Mouse (Mus musculus) thymus, postnatal 36 days (tissue): ENCODE data around the gene Zfp809.
A peak's percentile ranks its signal among the peaks of the same experiment; 100 is the strongest.
"Not testable (repeated sequence)": the region's sequence is repeated elsewhere in the genome, so short reads cannot be mapped to it uniquely, and the experiment has no call there.

Source experiments
- DNase-seq, 2 experiments: peaks; one replicate each; pipeline ENCODE4 v3.0.0; 2022; ENCODE audit warnings: mixed read lengths in 2 of 2

The Zfp809 gene

DNA sequence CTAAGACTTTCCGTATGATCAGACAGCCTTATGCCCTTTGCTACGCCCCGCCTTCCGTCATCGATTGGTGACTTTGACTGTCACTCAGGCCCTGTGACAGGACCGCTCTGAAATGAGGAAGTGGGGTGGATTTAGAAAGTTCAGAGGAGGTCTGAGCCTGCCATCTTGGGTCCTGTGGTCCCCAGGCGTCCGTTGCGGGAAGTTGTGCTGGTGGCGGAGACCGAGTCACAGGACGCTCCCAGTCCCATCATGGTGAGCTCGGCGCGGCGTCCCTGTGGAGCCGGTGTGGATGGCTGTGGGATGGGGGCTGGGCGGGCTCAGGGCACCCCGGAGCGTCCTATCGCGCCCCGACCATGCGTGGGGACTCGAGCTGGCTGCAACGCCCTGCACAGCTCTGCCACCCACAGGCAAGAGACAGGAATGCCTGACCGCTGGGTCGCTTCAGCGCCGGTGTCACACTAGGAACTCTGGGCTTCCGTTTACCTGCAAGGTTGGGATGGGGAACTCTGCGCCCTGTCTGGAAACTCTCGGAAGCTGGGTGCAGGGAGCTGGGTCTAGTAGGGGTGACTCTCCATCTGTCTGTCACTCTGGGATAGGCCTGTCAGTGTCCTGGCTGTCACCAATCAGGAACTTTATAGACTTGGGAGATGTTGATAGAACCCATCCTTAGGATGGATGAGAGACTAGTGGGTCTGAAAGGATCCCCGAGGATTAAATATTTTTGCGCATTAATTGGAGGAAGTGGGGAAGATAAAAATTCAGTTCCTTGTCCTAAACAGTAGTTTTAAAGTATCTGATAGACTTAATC lies at the start of gene Zfp809:
Gene Zfp809 (plus strand): TSS at position 134 of the 808 bp plus-strand sequence.
- DNase-seq, result peak; percentile 99 to 100

DNA sequence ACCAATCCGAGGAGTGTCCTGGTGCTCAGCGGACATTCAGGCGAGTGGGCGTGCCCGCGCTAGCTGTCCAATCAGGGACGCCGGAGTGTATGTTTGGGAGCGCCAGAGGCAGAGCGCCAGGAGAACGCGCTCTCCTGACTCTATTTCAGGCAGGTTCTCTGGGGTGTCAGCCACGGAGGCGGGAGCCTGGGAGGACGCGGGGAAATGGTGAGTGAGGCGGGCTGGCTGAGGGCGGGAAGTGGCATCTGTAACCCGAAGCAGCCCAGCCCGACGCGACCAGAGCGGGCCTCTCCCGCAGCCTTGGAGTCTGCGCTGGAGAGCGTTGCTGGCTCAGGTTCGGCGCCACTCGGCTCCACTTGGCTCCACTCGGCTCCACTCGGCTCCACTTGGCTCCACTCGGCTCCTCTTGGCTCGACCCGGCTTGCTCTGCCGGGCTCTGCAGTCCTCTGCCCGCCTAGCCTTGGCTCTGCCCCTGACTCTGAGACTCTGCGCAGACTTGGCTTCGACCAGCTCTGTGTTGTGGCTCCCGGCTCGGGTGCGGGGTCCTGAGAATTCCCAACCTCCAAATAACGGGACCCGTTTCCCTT lies 37.4 kb upstream of the Zfp809 start, which contains the start of gene Zfp872:
Gene Zfp872 (plus strand): TSS at position 66 of the 587 bp plus-strand sequence.
- DNase-seq, result no peak

DNA sequence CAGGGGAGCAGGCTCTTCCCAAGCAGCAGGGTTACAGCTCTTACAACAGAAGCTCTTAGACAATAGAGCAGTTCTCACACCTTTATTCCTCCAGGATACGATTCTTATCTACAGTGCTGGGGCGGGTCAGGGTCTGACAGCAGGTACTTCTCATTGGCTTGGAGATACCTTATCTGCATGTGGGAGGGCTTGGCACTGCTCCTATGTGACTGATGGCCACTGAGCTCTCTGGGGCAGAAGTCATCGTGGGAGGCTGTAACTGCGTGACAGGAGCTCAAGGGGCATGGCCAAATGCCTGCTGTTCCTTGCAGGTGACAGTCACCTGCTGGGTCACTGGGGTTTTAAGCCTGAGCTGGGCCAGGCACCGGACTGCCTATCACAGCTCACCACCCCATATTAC lies 29.1 kb upstream of the Zfp809 start:
- DNase-seq, result no peak

DNA sequence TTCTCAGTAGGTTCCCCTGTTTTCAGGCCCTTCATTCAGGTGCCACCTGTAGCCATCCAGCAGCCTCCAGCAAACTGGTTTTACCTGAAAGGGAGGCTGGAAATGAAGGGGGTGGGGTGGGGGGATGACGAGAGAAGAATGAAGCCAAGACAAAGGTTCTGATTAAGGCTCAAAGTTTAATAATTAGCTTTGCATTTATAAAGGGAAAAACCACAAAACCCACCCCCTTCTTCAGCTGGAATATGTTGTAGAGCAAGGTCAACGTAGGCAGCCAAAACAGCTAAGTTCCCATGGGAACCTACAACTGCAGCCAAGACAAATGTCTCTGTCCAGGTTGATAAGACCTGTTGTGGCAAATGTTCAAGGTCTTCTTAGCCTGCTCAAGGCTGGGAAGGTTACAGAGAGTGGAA lies 11.7 kb upstream of the Zfp809 start:
- DNase-seq, result no peak

DNA sequence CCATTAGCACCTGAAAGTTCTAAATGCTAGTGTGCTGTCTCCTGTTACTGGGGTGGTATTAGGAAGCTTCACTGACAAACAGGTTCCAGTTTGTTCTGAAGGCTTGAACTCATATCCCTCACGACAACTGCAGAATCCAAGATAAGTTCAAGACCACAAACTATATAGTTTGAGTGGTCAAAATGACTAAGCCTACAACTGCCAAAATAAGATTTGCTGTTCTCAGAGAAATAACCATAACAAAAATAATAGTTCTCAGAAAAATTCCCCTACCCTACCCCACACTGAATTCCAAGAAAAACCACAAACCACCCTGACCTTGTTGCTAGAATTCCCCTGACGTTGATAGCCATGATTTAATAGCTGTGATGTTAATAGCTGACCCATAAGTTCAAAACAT lies 11.0 kb upstream of the Zfp809 start:
- no peak for DNase-seq

DNA sequence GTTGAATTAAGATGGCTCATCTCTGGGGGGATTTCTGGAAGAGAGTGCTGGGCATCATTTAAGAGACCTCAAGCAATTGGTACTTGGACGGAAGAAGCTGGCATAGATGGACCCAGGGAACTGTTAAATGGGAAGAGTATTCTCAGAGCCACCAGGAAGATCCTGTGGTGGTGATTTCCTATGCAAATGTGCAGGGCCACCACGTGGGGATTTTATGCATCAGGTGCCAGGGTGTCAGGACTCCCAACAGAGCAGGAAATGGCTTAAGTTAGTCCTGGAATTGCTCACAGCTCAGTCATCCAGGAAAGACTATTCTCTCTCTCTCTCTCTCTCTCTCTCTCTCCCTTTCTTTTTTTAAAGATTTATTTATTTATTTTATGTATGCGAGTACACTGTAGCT lies 8.8 kb upstream of the Zfp809 start:
- DNase-seq, result no peak

DNA sequence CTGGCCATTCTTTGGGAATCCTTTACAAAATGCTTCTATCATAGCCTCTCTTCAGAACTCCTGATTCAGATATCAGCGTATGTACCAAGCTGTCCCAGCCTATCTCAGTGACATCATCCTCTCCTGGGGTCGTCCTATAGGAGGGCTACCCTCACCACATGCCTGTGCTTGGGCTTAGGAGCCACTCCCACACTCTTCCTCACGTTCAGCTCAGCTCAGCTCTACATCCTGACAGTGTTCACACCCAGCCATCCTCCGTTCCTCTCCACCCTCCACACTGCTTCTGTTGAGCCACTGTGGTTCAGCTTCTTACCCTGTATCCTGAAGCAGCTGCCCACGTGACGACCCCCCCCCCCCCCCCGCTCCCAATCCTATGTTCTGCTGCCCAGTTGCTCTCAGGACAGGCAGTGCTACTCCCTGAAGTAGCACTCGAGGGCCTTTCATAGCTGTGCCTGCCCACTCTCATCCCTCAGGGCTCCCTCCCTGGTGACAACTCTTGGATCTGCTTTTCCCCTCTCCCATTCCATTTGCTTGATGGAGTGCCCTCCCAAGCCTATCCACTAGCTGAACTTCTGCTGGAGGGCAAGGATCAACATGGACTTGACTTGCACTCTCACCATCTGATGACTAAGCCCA lies 7.5 kb upstream of the Zfp809 start:
- no peak for DNase-seq

DNA sequence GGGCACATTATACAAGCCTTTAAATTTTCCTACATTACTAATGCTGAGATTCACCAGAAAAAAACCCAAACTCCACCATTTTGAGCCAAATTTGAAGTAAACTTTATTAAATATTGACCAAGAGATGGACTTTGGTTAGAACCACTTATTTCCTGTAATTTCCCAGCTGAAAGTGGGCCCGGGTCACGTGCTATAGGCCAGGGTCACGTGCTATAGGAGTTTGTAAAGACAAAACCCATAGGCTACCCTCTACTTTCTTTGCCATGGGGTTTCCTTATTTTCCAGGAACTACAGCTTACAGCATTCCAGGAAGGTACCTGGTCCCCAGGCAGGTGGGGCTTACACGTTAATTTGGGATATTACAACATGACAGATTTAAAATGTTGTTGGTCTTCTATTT lies 1.4 kb upstream of the Zfp809 start:
- DNase-seq, result no peak

DNA sequence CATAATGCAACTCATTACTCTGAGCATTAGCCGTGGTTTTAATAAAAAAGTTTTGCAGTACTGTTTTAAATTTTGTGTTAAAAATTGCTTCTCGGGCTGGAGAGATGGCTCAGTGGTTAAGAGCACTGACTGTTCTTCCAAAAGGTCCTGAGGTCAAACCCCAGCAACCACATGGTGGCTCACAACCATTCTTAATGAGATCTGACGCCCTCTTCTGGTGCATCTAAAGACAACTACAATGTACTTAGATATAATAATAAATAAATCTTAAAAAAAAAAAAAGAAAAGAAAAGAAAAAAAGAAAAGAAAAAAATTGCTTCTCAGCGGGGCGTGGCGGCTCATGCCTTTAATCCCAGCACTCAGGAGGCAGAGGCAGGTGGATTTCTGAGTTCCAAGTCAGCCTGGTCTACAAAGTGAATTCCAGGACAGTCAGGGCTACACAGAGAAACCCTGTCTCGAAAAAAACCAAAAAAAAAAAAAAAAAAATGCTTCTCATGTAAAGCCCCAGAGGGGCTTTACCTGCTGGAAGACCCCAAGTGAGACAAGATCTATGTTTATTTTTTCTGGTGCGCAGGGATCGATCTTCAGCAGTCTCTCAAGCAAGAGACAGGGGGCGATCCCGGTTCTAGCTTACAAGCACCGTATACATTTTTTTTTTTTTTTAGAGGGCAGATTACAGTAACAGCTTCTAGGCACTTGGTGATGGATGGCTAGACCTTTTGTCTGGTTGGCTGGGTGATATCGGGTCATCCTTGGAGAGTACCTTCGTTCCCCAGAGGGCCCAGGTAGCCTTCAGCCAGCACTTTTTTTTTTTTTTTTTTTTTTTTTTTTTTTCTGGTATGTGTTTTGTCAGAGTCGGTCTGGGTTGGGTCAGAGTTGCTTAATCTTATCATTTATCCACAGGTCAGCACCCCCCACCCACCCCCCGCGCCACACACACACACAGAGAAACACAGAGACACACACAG lies 694 bp upstream of the Zfp809 start:
- DNase-seq, result peak; percentile 50 to 61

DNA sequence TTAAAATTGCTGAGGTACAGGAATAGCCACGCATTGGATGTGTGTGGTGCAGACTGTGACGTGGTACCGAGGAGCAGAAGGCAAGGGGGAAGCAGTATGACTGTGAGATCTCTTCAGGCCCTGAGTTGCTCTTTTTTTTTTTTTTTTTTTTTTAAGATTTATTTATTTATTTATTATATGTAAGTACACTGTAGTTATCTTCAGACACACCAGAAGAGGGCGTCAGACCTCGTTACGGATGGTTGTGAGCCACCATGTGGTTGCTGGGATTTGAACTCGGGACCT lies 817 bp downstream of the Zfp809 start:
- not testable (repeated sequence) for DNase-seq

DNA sequence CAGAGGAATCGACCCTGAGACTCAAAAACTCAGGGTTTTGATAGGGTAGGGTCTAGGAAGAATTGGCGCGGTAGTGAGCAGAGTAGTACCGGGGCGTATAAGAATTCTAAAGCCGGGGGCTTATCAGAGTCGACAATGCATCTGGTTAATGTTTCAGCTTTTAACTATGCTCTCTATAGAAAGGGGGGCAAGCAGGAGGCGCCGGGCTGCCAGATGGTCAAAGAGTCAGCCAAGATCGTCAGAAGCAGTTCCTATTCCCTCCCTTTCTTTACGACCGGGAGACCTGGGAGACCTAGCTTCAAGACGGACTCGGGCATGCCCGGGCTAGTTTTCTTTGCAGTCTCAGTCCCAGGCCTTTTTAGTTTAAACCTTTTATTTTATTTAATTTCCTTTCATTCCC lies 1.3 kb downstream of the Zfp809 start:
- DNase-seq, result peak in 1 of 2 experiments; percentile 6

DNA sequence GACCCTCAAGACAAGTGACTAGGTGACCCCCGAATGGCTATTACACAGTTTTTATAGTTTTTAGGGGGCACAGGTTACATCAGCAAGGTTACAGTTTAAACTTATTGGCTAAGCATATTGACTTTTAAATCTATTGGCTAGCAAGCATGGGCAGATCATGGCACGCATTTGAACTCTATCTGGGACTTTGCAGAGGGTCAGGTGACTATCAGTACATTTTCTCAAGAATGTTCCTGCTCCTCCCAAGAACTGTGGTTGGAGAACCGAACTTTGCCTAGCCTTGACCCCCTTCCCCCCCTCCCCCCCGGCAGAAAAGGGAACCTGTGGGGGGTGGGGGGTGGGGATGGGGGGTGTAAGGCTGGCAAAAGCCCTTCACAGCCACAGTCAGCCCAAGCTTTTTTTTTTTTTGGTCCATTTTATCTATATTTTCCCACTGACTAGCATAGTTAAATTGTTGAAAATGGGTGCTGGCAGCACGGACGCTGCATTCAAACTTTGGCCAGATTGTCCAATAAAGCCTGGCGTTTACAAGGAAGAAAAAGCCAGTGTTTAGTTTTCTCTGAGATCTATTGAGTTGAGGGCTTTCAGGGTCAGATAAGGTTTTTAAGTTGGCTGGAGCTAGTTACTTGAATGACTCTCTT lies 4.0 kb downstream of the Zfp809 start:
- DNase-seq, result no peak

DNA sequence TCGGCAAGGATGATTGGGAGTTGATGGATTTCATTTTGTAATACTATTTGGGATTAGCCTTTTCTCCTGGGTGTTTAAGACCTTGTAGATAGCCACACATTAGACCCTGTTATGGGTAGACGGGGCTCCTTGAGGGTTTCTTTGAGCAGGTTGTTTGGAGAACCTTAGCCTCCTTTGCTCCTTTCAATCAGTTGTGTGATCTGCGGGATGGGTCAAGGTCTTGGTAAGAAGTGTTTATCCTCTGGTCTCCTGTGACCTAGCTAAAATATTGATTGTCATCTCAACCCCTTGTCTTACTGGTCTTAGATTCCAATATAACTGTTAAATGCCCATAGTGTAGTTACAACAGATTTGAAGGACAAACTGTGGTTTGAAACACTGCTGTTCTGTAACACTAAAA lies 4.5 kb downstream of the Zfp809 start:
- no peak for DNase-seq

DNA sequence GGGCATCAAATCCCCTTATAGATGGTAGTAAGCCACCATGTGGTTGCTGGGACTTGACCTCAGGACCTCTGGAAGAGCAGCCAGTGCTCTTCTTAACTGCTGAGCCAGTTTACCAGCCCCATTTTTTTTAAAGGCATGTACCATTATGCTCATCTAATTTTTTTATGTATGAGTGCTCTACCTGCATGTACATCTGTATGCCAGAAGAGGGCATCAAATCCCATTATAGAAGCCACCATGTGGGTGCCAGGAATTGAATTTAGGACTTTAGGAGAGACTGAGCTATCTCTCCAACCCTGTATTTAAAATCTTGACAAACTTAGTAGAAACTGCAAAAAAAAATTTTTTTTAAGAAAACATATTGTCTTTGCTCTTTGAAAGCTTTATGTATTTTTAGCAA lies 5.0 kb downstream of the Zfp809 start:
- DNase-seq, result no peak

DNA sequence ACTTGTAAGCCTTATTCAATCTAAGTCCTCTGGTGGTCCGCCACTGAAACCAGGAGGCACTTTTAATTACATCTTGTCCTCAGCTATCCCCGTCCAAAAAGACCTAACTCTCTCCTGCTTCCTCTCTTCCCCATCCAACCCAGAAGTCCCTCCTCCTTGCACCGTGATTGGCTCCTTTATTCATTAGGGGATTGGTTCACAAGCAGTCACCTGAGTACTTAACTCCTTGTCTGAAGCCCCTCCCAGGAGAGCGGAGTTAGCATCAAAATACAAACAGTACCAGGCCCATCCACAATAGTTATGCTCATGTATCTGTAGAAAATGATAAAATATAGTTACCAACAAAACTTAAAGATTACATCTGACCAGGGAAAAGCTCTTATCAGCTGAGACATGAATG lies 14.5 kb downstream of the Zfp809 start:
- DNase-seq, result no peak

DNA sequence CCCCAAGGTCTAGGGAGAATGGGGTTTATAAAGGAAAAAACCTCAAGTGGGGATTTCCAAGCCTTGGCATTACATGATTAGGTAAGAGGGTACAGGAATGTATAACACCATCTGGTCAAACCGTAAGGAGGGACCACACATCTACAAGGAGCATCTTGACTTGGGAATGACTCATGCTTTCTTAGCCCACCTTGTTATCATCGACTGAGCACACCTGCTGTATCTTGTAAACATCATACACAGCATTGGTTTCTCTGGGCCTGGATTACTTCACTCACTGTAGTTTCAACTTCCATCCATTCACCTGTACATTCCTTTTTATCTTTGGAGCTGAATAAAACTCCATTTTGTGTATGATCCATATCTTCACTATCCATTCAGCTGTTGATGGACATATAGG lies 18.7 kb downstream of the Zfp809 start:
- no peak for DNase-seq

DNA sequence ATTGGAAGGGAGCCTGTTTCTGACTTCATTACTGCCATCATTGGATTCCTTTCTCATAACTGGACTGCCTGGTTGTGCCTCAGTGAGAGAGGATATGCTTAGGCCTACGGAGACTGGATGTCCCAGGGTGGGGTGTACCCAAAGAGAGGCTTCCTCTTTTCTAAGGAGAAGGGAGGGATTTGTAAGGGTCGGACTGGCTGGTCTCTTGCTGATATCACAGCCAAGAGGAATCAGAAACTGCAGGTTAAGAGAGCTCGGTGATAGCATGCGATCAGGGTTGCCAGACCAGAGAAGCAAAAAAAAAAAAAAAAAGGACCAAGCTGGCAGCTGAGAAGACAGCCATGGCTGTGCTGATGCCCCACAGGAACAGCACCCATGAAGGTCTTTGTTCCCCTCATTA lies 31.1 kb downstream of the Zfp809 start:
- no peak for DNase-seq

DNA sequence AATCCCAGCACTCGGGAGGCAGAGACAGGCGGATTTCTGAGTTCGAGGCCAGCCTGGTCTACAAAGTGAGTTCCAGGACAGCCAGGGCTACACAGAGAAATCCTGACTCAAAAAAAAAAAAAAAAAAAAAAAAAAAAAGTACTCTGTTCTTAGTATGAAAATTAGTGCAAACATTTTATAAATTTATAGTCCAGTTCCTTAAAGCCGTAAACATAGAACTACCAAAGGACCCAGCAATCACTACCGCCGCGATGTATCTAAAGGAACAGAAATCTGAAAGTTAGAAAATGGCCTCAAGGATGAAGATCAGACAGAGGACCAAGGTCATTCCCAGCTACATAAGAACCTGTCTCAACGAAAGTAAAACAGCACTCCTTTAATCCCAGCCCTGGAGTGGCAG lies 33.3 kb downstream of the Zfp809 start:
- no peak for DNase-seq

DNA sequence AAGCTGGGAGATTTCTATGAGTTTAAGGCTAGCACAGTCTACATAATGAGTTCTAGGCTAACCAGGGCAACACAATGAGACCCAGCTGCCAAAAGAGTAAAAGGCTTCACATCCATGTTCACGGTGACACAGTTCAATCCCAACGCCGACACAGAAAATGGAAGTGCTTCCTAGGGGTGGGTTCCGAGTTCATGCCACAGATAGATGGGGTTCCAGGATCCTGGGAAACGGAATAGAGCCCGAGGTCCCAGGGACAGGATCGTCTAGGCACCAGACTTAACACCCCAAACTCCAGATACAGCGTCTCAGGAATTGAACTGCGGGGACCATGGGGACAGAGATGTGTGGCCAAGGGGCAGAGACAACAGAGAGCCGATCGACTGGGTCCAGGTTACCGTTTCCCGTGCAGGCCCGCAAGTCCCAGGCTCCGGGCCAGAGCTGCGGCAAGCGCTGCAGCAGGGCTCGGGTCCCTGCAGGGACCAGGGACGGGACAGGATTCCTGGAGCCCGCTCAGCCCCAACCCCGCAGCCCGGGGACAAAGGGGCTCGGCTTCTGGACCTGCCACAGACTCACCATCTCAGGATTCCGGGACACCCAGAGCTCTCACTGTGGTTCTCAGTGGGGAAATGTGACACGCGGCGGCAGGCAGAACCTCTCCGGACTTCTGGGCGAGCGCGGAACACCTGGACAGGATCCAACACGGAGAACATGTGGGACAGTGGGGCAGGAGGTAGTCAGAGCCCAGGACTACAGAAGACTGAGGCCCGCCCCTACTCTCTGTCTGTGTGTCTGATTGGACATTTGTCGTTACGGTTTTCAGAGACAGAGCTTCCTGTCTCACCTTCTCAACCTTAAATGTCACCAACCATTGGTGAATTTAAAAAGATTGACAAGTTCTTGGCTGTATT lies 33.9 kb downstream of the Zfp809 start, which contains the start of gene Zfp599:
Gene Zfp599 (minus strand): TSS at position 712 of the 908 bp plus-strand sequence.
- DNase-seq, result peak; percentile 71 to 80

DNA sequence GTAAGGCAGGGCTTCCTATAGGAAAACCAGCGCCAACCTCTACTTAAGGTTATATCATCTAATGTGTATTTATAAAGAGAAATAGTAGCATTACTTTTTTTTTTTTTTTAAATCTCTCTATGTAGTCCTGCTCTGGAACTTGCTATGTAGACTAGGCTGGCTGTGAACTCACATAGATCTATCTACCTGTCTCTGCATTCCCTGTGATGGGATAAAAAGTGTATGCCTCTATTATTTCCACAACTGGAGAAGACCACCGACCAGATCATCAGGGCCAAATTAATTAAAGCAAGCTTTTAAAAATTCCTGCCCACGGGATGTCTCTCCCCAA lies 34.5 kb downstream of the Zfp809 start:
- DNase-seq, result no peak

DNA sequence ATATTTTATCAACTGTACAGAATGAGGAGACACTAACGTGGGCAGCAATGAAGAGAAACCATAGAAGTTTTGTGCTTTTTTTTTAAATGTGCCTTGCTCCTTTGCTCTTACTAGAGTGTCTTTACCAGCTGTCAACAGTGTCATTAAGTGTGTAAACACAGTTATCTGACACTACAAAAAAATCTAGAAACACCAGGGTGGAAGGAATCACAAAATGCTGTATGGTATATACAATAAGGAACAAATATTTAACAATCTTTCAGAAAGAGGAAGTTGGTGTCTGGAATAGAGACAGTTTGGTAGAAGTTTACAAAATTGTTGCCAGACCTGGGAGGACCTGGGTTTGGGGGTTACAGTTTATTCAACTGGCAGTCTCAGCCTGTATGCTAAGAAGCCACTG lies 36.1 kb downstream of the Zfp809 start:
- no peak for DNase-seq

DNA sequence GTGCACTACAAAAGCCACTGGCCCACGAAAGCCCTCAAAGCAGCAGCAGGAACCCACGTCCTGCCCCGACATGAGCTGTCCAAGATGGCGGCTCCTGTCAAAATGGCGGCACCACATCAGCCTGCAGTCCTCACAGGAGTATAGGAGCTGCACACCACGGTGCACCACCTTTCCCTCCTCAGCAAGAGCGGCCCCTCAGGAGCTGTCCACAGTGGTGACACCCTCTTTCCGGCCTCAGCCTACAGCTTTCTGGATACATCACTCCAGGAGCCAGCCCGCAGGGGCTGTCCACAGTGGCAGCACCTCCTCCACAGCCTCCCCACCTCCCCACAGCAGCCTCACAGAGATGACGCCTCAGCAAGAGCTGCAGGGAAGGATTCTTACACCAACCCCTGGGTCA lies 37.1 kb downstream of the Zfp809 start:
- no peak for DNase-seq
